Mouse (Mus musculus) heart, embryonic 12.5 days (tissue): ENCODE results near the gene Utp18. TPM values are rescaled to one million over a fixed set of nuclear protein-coding genes. Genes with fewer than 3 reads are reported as not detected.
"Not testable (repeated sequence)": the region's sequence is repeated elsewhere in the genome, so short reads cannot be mapped to it uniquely, and the experiment has no call there.

Source experiments
- ATAC-seq: fragments of 200-750 bp; cut with Nextera tagmentation; 2 replicates; pipeline ENCODE4 v1.8.0; 2017; ENCODE audit warnings: moderate TSS enrichment, moderate library complexity; ENCODE audit not compliant: insufficient number of reproducible peaks, low FRiP score
- H3K27ac ChIP-seq: fragments of 300-500 bp; sonication (generic); 2 replicates; pipeline ENCODE4 v1.5.1; 2016; ENCODE audit warnings: mild to moderate bottlenecking, moderate library complexity; ENCODE audit not compliant: poor library complexity, severe bottlenecking
- H3K27me3 ChIP-seq: fragments of 300-500 bp; sonication (generic); replicated peaks from 2 replicates; pipeline ENCODE4 v1.6.1; 2016; ENCODE audit warnings: mild to moderate bottlenecking, moderate library complexity
- H3K36me3 ChIP-seq: fragments of 300-500 bp; sonication (generic); 2 replicates; pipeline ENCODE4 v1.6.1; 2016; ENCODE audit warnings: mild to moderate bottlenecking, moderate library complexity
- H3K4me1 ChIP-seq: fragments of 300-500 bp; sonication (generic); replicated peaks from 2 replicates; pipeline ENCODE4 v1.6.1; 2016; ENCODE audit warnings: mild to moderate bottlenecking
- H3K4me2 ChIP-seq: fragments of 300-500 bp; sonication (generic); 2 replicates; pipeline ENCODE4 v1.6.1; 2016; ENCODE audit warnings: mild to moderate bottlenecking, moderate library complexity
- H3K4me3 ChIP-seq: fragments of 300-500 bp; sonication (generic); 2 replicates; pipeline ENCODE4 v1.5.1; 2016; ENCODE audit warnings: mild to moderate bottlenecking
- H3K9ac ChIP-seq: fragments of 300-500 bp; sonication (generic); 2 replicates; pipeline ENCODE4 v1.6.1; 2016; ENCODE audit warnings: mild to moderate bottlenecking, moderate library complexity
- H3K9me3 ChIP-seq: fragments of 300-500 bp; sonication (generic); replicated peaks from 2 replicates; pipeline ENCODE4 v1.6.1; 2016; ENCODE audit warnings: mild to moderate bottlenecking, moderate library complexity
- WGBS: fragments of 180-500 bp; shearing (Covaris S2); methylation state at CpG from one replicate; pipeline ENCODE4 v1.1.7; 2016; 5-methylcytosine and 5-hydroxymethylcytosine counted together
- polyA plus RNA-seq: library from polyadenylated mRNA; unstranded; fragments of >200 nt; fragmentation: Nextera tagmentation; extraction: Ambion mirVana; gene quantifications from 2 replicates; pipeline ENCODE4 v1.2.1, GENCODE M21; 2016

Gene Utp18
- polyA plus RNA-seq, result 26.0 and 26.7 TPM in 2 replicates

DNA sequence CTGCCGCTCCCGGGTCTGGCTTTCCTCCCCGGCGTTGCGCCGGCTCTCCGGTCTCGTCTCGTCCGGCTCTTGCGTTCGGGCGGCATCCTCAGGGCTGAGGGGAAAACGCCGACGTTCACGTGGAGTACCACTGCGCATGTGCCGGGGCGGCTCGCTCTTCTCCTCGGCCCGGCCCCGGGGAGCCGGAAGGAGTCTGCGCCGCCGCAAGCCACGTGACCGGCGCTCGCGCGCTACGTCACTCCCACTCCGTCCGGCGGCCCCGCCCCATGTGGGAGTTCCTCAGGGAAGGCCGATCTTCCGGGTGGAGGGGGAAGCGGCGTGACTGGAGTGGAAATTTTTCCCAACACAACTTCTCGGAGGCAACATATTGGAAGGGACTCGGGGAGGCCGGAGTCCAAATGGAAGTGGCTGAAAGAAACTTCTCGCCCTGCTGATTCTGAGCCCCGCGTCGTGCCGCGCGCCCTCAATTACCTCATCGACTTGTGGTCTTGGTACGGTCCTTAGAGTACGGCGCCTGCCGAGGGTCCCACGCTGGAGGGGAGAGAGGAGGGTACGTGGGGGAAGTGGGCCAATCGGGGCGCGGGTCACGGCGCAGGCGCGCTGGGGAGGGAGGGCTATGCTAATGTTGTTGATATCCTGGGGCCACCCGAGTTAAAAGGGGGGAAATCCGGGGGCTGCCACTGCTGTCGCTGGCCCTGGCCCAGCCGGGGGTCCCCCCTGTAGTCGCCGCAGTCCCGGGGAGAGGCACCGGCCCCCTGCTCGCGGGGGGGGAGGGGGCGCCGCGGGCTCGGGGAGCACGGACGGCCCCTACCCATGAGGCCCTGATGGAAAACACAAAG, at the start of gene Utp18, which contains the start of gene Mbtd1:
TSS of gene Utp18 (minus strand) at position 195 of the 839 bp plus-strand sequence.
TSS of gene Mbtd1 (plus strand) at position 281 of the 839 bp plus-strand sequence.
- WGBS, result under 1% methylated on average over 74 of the region's 83 CpGs
- no peaks in the 10 kb centered on the region for H3K27me3 ChIP-seq
- peak within 1 kb of the TSS; percentile 78 for H3K4me2 ChIP-seq
- H3K4me1 ChIP-seq, result peaks cover 29% of the 10 kb centered on the region
- peaks cover 15% of the 10 kb centered on the region for H3K36me3 ChIP-seq
- ATAC-seq, result peak; percentile 96
- no peaks in the 10 kb centered on the region for H3K9me3 ChIP-seq
- H3K9ac ChIP-seq, result peak within 1 kb of the TSS; percentile 96
- H3K4me3 ChIP-seq, result peak within 1 kb of the TSS; percentile 93
- peak within 1 kb of the TSS; percentile 90 for H3K27ac ChIP-seq

DNA sequence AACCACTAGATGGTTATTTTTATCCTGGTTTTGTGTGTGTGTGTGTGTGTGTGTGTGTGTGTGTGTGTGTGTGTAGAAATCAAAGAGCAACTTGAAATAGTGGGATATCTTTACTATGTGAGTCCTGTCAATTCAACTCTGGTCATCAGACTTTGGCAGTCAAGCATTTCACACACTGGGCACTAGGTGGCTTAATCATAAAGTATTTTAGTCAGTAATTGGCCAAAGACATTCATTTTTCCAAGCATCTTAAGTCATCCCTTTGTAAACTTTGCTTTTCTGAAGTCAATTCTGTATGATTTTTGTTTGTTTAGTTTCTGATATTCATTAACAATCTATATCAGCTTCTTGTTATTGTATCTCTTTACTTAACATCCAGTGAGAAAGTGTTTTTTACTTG, 43.5 kb upstream of the Utp18 start:
- H3K4me2 ChIP-seq, result no peak overlapping the region
- H3K9ac ChIP-seq, result no peak overlapping the region
- peaks cover 74% of the 10 kb centered on the region for H3K36me3 ChIP-seq
- no peak overlapping the region for H3K27ac ChIP-seq
- no peak overlapping the region for H3K4me3 ChIP-seq
- no peak for ATAC-seq
- H3K27me3 ChIP-seq, result no peaks in the 10 kb centered on the region
- no peaks in the 10 kb centered on the region for H3K9me3 ChIP-seq
- H3K4me1 ChIP-seq, result no peaks in the 10 kb centered on the region

DNA sequence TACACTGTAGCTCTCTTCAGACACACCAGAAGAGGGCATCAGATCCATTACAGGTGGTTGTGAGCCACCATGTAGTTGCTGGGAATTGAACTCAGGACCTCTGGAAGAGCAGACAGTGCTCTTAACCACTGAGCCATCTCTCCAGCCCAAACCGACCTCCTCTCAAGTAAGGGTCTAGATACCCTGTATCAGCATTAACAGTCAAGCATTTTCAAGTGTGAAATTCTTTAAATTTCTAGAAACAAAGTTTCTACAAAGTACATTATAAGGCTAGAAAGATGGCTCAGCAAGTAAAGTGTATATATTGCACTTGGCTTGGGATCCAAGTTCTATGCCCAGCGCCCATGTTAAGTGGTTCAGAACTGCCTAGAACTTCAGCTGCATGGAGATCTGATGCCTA, 29.5 kb upstream of the Utp18 start:
- H3K9me3 ChIP-seq, H3K27me3 ChIP-seq, ATAC-seq, H3K4me2 ChIP-seq, H3K27ac ChIP-seq, H3K9ac ChIP-seq, H3K4me3 ChIP-seq, H3K4me1 ChIP-seq: not testable (repeated sequence)
- 90% methylated on average over 2 of the region's 2 CpGs for WGBS
- H3K36me3 ChIP-seq, result peaks cover 58% of the 10 kb centered on the region

- Histone ChIP-seq H3K4me2 (no peak overlapping the region), H3K9me3 (no peaks in the 10 kb centered on the region), H3K27ac (no peak overlapping the region), H3K4me1 (no peaks in the 10 kb centered on the region), H3K36me3 (peaks cover 66% of the 10 kb centered on the region), H3K4me3 (no peak overlapping the region), H3K27me3 (no peaks in the 10 kb centered on the region), H3K9ac (no peak overlapping the region)
- ATAC-seq, result no peak
- 85% methylated on average over 3 of the region's 3 CpGs for WGBS
Measured at GRCm38 (mm10) chr11:93911603-93912002, 26.0 kb upstream of the Utp18 start.

DNA sequence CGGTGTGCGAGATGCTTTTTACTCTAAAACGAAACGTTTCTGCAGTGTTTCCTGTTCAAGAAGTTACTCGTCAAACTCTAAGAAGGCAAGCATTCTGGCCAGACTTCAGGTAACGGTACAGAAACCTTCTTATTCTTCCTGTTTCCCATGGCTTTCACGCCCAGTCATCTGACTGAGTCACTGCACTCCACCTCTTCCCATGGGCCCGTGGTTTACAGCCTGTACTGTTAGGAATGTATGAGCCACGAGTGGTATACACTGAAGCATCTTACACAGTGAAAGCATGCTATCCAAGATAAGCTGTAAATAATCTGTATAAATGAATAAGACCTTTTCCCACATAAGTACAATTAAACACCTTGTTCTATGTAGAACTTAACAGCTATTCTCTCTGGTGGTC, 23.3 kb upstream of the Utp18 start:
- ATAC-seq, result no peak
- WGBS, result 88% methylated on average over 9 of the region's 9 CpGs
- no peaks in the 10 kb centered on the region for H3K9me3 ChIP-seq
- H3K4me3 ChIP-seq, result no peak overlapping the region
- no peak overlapping the region for H3K4me2 ChIP-seq
- H3K27me3 ChIP-seq, result no peaks in the 10 kb centered on the region
- H3K36me3 ChIP-seq, result peaks cover 67% of the 10 kb centered on the region
- H3K9ac ChIP-seq, result no peak overlapping the region
- H3K27ac ChIP-seq, result no peak overlapping the region
- H3K4me1 ChIP-seq, result no peaks in the 10 kb centered on the region

GRCm38 (mm10) chr11:93907839-93908238, 22.3 kb upstream of the Utp18 start:
- H3K4me3 ChIP-seq, result no peak overlapping the region
- 90% methylated on average over 3 of the region's 3 CpGs for WGBS
- H3K4me2 ChIP-seq, result no peak overlapping the region
- ATAC-seq, result no peak
- no peak overlapping the region for H3K9ac ChIP-seq
- no peaks in the 10 kb centered on the region for H3K9me3 ChIP-seq
- H3K36me3 ChIP-seq, result peaks cover 62% of the 10 kb centered on the region
- no peaks in the 10 kb centered on the region for H3K4me1 ChIP-seq
- H3K27me3 ChIP-seq, result no peaks in the 10 kb centered on the region
- no peak overlapping the region for H3K27ac ChIP-seq

DNA sequence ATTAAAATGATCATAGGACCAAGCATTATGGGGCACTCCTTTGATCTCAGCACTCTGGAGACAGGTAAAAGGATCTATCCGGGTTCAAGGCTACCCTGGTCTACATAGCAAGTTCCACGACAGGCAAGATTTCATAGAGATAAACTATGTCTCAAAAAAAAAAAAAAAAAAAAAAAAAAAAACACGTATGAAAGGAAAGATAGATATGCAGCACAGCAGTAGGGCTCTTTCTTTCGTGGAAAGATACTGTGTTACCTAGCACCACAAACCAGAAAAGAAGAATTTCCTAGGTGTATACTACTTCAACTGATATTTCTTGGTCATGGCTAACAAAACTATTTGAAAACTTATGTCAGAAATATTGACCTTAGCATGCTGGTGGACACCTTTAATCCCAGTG, 21.3 kb upstream of the Utp18 start:
- Histone ChIP-seq H3K4me3 (no peak overlapping the region), H3K27ac (no peak overlapping the region), H3K4me2 (no peak overlapping the region), H3K9ac (no peak overlapping the region), H3K36me3 (peaks cover 59% of the 10 kb centered on the region), H3K9me3 (no peaks in the 10 kb centered on the region), H3K4me1 (no peaks in the 10 kb centered on the region), H3K27me3 (no peaks in the 10 kb centered on the region)
- ATAC-seq, result no peak
- 77% methylated on average over 4 of the region's 4 CpGs for WGBS

- 82% methylated on average over 3 of the region's 3 CpGs for WGBS
- no peak overlapping the region for H3K27ac ChIP-seq
- ATAC-seq, result no peak
Measured at GRCm38 (mm10) chr11:93897732-93898131, 12.2 kb upstream of the Utp18 start.

DNA sequence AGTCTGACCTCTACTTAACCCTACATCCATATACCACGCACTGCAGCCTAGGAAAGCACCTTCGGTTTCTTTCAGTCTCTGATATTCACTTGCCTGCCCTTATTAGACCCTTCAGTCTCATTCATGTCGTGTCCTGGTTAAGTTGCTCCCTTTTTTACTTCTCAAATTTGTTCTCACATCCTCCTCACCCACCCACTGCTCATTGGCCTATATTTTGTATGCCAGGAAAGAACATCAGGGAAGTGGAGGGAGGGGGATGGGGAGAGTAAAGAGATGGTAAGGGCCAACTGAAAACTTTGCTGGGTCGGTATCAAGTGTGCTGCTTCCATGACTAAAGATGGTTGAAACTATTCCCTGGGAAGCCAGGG, 1.5 kb upstream of the Utp18 start:
- Histone ChIP-seq H3K27me3 (no peaks in the 10 kb centered on the region), H3K36me3 (peaks cover 15% of the 10 kb centered on the region; the same call in 1 of the 2 replicates), H3K4me3 (peak overlapping the region; percentile 93), H3K9me3 (no peaks in the 10 kb centered on the region), H3K27ac (peak overlapping the region; percentile 90; the same call in 1 of the 2 replicates), H3K4me1 (peaks cover 29% of the 10 kb centered on the region), H3K4me2 (peak overlapping the region; percentile 78), H3K9ac (peak overlapping the region; percentile 96)
- no peak for ATAC-seq
- 3% methylated on average over 4 of the region's 4 CpGs for WGBS

More at GRCm38 (mm10) chr11:93897732-93898131, 12.2 kb upstream of the Utp18 start:
- Histone ChIP-seq H3K36me3 (peaks cover 13% of the 10 kb centered on the region), H3K4me3 (no peak overlapping the region), H3K9ac (no peak overlapping the region), H3K4me2 (no peak overlapping the region), H3K9me3 (no peaks in the 10 kb centered on the region), H3K4me1 (no peaks in the 10 kb centered on the region), H3K27me3 (no peaks in the 10 kb centered on the region)

DNA sequence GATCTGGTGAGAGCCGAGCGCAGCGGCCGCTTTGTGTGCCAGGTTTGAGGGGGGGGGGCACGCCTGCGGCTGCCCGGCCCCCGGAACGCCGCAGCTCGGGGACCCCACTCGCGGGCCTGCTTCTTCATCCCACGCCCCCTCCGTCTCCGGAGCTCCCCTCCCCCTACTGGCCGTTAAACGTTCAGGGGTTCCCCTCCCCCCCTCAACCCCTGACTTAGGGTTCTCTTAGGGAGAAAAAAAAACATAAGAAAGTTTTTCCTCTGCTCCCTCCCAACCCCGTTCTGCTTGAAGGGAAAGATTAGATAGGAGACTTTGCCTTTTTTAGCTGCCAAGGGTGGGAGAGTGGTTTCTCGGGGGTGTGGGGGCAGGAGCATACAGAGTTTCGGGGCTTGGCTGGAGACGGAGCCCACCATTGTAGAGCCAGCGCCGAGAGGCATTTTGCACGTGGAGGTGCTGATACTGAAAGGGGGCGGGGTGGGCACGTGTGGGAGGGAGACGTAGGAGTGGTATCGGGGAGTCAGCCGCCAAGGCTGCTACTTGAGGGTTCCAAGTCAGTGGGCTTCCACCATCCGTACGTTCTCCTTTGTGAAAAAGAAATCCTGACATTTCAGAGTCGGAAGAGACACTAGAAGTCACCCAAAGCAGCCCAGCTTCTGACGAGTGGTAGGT, 979 bp upstream of the Utp18 start:
- peak overlapping the region; percentile 90 for H3K27ac ChIP-seq
- H3K27me3 ChIP-seq, result no peaks in the 10 kb centered on the region
- no peak; the same call in 1 of the 2 replicates for ATAC-seq
- peaks cover 29% of the 10 kb centered on the region for H3K4me1 ChIP-seq
- H3K4me2 ChIP-seq, result peak overlapping the region; percentile 78
- no peaks in the 10 kb centered on the region for H3K9me3 ChIP-seq
- peaks cover 12% of the 10 kb centered on the region; the same call in 1 of the 2 replicates for H3K36me3 ChIP-seq
- H3K9ac ChIP-seq, result peak overlapping the region; percentile 96
- under 1% methylated on average over 34 of the region's 34 CpGs for WGBS
- peak overlapping the region; percentile 93 for H3K4me3 ChIP-seq

DNA sequence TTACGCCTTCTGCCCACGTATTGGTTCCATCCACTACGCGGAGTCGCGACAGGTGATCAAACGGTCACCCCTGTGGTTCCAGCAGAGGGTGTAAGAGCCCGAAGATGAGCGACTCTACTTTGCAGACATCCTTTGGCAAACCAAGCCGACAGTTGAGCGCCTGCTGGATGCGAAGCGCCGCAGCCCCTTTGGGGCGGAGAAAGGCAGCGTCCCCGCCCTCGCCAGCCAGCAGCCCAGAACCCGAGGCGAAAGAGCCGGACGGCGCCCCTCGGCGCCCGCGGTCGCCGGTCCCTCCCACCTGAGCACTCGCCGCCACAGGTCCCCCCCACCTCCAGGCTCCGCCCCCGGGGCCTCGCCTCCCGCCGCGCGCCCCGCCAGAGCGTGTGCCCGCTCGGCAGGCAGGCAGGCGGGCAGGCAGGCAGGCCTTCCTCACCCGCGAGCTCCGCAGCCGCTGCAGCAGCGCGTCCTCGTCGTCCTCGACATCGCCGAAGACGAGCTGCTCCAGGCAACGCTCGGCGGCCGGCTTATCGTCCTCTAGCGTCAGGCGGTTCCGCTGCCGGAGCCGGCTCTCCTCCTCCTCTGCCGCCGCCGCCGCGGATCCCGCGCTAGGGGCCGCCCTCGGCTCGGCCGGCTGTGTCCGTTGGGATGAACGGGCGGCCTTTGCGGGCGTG, 530 bp downstream of the Utp18 start:
- under 1% methylated on average over 72 of the region's 81 CpGs for WGBS
- Histone ChIP-seq H3K4me1 (peaks cover 29% of the 10 kb centered on the region), H3K4me3 (peak overlapping the region; percentile 93), H3K36me3 (peaks cover 20% of the 10 kb centered on the region), H3K9ac (peak overlapping the region; percentile 83), H3K9me3 (no peaks in the 10 kb centered on the region), H3K27ac (peak overlapping the region; percentile 90), H3K4me2 (peak overlapping the region; percentile 78), H3K27me3 (no peaks in the 10 kb centered on the region)
- peak; percentile 83 for ATAC-seq
